Mouse (Mus musculus) lung, postnatal 10 days (tissue): ENCODE measurements around the gene Hist1h2bk.
A peak's percentile ranks its signal among the peaks of the same experiment; 100 is the strongest.

ENCODE experiments used
- DNase-seq: peaks from one replicate; pipeline ENCODE4 v3.0.0; 2021

The Hist1h2bk gene

DNA sequence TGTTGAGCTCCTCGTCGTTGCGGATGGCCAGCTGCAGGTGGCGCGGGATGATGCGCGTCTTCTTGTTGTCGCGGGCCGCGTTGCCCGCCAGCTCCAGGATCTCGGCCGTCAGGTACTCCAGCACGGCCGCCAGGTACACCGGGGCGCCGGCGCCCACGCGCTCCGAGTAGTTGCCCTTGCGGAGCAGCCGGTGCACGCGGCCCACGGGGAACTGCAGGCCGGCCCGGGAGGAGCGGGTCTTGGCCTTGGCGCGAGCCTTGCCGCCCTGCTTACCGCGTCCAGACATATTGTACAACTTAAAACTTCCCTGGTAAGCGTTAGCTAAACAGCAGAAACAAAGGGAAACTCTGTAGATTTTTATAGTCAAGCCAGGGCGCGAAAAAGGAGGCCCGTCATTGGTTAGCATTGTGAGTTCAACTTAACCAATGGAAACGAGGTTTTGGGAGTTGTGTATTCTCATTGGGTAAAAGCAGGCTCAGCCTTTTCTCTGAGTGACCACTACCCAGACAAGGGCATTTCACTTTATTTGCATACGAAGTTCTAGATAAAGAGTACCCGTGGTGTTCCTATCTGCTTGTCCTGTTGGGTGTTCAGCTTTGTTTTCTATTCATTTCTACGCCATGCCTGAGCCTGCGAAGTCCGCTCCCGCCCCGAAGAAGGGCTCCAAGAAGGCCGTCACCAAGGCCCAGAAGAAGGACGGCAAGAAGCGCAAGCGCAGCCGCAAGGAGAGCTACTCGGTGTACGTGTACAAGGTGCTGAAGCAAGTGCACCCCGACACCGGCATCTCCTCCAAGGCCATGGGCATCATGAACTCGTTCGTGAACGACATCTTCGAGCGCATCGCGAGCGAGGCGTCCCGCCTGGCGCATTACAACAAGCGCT lies at the start of gene Hist1h2bk, which contains the start of gene Hist1h2ah:
Gene Hist1h2bk (plus strand): TSS at position 604 of the 882 bp plus-strand sequence.
Gene Hist1h2ah (minus strand): TSS at position 302 of the 882 bp plus-strand sequence.
- DNase-seq, result peak; percentile 92

DNA sequence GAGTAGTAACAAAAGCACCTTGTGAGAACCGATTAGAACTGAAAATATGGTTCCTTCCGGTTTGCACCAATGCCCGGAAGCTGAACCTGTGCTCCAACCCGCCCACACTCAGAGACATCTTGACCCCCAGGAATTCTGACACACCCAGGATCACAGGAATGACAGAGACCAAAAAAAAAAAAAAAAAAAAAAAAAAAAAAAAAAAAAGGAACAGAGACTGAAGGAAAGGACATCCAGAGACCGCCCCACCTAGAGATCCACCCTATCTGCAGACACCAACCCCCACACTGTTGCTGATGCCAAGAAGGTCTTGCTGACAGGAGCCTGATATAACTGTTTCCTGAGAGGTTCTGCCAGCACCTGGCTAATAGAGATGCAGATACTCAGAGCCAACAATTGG lies 43.1 kb upstream of the Hist1h2bk start:
- DNase-seq, result no peak

DNA sequence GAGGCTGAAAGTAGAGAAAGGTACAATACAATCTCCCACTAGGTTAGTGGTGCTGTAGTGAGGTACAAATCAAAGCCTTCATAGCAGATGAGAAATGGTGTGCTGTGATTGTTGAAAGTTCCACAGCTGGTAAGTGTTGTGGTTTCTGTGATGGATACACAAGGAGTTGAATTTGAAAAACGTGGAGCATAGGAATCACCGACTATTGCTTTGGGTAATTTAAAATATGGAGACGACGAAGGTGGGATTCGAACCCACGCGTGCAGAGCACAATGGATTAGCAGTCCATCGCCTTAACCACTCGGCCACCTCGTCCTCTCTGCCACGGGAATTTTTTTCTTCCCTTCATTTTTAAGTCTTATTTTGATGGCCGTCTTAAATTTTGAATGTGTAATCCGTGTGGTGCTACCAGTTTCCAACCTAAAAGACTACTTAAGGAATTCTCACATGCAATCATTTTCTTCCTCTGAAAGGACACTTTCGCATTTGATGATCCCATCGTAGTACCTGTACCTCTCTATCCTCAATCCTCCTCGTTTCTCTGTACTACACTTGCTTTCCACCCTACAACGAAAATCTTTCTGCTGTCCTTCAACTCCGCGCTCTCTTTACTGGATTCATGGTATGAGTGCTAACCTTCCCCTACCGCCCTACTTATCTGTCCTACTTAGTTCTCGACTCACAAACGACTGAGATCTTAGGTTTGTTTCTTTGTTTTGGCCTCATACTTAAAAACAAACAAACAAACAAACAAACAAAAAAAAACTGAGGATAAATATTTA lies 41.5 kb upstream of the Hist1h2bk start:
- no peak for DNase-seq

DNA sequence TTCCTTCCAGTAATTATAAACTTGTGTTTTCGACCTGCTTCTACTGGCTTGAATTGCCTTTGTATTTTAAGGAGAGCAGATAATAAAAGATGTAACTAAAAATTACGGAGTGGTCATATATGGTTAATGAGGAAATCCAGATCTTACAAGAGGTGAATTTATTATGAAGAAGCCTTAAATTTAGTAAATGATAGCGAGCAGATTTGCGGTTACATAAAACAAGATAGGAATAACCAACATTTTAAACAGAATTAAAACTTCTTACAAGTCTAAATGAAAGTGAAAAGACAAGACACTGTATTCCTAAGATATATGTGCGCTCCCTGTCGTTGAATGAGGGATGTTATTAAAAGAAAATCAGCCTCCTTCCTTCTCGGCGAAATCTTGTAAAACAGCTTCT lies 40.8 kb upstream of the Hist1h2bk start:
- no peak for DNase-seq

DNA sequence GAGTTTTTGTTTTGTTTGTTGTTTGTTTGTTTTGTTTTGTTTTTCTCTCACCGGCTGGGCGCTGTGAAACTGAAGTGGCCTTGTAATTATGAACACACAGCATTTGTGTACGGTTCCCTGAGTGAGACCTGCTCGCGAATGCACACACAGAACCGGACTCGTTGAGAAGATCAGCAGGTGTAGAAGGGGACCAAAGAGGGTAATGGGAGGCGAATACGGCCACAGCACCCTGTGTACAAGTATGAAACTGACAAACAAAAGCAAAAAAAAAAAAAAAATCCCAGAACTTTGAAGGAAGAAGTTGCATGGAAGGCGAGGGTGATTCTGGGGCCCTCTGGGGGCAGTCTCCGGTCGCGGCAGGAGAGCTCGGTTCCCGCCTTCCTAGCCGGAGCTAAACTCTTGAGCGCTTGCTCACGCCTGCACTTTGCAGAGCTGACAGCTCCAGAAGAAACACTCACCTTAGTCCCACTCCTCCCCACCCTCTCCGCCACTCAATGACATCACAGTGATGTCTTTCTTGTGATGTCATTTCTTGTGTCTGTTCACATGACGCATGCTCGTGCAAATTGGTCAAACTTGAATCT lies 40.2 kb upstream of the Hist1h2bk start:
- DNase-seq, result peak; percentile 44

DNA sequence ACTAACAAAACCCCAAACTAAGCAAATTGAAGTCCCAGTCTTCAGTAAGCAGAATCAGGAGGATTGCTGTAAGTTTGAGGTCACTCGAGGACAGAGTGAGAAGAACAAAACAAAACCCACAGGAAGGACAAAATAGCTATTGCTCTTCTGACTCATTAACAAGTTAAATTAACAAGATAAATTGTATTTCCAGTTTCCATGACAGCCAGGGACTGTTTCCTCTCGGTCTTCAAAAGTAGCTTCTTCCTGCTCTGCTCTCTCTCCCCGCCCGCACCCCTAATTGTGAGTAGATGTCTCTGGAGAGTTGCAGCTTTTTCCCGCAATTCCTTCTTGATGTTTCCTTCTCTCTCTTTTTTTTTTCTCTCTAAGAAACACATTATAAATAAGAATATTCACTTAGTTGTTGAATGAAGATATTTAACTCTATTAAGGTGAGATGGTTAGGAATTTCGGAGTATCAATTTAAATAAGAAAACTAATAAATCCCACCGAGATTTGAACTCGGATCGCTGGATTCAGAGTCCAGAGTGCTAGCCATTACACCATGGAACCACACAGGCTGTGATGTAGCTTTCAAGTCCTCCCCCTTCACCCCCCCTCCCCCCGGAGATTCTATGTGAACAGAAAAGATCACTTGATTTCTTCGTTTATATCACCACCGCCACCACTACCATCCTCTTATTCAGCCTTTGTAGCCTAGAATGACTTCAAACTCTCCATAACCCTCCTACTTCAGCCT lies 39.4 kb upstream of the Hist1h2bk start:
- DNase-seq, result no peak

DNA sequence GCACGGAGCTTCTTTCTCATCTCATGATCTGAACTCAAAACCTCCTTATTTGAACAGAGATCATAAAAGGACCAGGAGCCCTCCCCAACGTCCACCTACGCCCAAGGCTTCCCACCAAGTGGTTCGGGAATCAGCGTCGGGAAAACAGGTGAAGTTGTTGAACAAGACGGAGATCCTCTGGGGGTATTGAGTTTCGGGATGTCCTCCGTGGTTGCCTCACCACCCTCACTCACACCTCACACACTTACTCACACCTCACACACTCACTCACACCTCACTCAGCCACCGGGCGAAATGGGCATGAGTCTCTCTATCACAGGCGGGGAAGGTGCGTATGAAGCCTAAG lies 38.9 kb upstream of the Hist1h2bk start:
- DNase-seq, result no peak

DNA sequence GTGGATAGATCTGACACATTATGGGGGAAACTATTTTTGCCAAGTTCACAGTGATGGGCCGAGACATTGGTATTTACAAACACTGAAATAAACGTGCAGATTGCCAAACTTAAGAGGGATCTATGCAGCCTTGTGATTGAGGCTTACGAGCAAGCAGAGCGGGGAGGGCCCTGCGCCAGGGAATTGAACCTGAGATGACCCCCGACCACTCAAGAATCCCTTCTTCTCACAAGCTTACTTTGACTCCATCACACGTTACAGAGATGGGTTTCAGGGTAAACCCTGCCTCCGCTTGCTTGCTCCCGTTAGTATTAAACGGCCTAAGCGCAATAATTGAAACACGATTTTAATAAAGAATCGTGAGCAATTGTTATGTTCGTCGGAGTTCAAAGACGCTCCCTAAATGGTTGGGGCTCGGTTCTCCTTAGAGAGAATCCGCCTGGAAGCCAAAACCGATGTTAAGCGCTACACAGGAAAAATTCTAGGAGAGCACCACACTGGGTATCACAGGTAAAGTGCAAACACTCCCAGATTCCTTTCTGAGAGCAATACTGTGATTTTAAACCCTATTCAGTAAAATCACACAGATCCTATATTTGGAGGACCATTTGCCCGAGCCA lies 38.4 kb upstream of the Hist1h2bk start:
- DNase-seq, result no peak

DNA sequence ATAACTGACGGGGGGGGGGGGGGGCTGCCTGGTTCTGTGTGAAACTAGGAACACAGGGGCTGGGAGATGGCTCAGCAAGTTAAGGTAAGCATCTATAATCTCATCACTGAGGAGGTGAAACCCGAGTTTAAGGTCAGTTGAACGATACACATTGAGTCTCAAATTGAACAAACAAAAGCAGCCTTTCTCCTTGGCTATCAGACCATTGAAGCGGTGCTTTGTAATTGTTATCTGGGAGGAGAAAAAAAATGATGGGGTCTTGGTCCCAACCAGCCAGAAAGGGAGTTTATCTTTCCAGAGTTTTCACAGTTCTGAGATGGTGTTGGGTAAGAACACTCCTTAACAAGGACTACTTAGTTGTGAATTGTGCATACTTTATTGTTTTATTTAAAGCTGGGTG lies 37.8 kb upstream of the Hist1h2bk start:
- DNase-seq, result no peak

DNA sequence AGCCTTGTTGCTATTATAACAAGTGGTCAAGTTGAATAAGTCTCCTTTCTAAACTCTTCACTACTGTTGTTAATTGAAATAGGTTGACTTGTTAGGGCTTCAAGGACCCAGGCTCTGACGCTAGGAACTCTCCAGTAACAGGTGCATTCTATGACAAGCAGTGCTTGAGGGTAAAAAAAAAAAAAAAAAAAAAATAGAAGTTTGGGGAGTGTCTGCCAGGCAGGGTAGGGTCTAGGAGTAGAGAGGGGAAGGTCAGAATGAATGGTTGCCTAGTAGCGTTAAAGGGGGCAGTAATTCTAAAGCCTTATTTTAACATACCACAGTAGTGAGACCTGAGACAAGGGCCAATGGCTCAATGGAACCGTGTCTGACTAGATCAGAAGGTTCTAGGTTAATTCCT lies 37.3 kb upstream of the Hist1h2bk start:
- no peak for DNase-seq

DNA sequence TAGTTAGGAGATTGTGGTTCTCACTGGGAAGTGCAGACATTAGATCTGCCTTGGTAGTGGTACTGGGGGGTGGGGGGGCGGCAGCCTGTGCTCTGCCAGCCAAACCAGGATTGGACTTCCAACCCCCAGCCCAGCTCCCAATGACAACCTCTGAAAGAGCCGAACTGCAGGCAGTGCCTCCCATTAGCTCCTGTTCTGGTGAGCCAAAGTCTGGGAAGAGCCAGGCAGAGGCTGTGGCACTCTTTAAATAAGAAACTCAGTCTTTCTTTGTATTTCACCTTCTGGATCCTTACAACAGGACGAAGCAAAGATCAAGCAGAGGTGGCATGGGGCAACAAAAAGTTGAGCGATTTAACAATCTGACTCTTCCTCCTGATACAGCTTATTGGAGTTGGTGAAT lies 36.5 kb upstream of the Hist1h2bk start:
- no peak for DNase-seq

DNA sequence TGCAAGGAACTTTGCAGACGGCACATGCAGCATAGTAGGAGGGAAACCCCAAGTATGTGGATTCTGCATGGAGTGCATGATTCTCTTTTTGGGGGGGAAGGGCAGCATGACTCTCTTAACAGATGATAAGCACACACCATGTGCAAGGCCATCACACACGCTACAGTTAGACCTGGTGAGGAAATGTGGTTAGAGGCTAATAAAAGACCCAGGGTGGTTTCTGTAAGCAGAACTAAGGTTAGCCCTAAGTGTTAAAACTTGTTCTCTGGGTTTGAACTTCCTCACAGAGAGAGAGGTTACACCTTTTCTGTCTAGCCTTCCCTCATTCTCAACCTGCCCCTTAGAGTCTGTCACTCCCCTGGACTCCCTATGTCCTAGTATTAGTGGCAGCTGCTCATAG lies 34.3 kb upstream of the Hist1h2bk start:
- DNase-seq, result no peak

DNA sequence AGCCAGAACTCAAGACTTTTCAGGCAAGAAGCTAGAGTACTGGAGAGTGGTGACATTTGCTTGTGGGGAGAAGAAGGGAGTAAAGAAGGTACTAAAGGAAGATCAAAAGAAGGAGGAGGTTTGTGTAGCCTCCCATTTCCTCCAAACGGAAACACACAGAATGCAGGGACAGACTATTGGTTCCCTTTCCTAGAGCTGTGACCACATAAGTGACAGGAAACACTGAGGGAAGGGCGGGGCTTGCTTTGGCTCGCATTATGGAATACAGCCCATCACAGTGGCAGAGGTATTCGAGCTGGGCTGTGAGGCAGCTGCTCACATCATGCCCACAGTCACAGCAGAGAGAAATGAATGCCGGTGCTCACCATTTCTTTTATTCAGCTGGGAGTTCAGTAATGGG lies 33.8 kb upstream of the Hist1h2bk start:
- DNase-seq, result no peak

DNA sequence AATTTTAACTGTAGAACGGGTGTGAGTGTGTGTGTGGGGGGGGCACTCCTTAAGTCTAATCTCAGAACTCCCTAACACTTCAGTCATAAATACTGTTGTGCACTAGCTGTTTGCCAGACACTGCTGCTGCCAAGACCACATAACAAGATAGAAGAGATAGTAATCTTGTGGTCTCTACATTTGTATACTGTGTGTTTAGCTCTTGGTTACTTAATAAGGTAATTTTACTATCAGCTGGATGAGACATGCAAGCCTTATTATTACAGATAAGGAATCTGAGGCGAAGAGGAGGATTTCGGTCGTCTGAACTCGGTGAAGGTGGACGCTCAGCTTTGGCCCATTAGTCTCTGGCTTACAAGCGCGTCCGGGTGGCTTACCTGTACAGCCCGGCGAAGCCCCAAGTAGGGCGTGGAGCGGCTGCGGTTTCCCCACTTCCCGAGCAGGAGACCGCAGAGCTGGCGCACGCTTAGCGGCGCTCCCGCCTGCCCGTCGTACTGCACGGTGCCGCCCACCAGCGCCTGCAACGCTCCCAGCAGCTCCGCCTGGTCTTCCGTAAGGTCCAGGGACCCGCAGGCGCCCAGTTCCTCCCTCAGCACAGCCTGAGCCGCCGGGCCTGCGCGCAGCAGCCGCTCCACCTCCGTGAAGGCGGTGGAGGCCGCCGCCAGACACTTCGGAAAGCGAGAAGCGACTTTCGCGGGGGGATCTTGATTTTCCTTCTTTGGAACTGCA lies 29.9 kb upstream of the Hist1h2bk start:
- DNase-seq, result peak; percentile 51

DNA sequence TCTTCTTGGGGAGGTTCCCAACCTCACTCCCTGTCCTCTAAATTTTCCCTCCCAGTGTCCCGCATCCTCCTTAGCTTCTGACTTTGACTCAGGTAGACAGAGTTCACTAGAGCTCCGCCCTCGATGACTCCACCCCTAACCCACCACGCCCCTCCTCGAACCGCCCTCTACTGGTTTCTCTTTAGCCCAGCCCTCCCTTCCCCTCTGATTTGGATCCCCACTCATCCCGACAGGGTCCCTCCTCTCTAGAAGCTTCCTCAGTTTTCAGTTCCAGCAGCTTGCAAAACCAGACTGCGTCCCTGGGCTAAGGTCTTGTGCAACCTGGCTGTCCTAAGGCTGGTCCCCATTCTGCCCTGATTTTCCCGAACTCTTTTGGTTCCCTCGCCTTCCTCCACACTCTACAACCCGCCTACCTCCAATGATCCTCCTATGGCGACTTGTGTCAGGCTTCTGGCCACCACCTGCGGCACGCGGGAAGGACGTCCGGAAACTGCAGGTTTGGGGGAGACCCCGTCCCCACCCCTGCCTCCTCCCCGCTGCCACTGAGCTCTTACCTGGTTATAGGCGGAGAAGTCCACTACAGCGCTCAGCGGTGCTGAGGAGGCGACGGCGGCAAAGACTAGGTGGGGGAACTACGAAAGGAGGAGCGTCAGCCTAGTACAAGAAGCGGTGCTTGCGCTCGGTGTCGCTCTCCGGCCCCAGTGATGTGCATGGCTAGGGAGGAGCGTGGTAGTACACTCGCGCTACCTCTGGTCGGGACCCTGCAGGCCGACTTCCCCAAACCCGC lies 29.1 kb upstream of the Hist1h2bk start:
- peak; percentile 72 for DNase-seq

DNA sequence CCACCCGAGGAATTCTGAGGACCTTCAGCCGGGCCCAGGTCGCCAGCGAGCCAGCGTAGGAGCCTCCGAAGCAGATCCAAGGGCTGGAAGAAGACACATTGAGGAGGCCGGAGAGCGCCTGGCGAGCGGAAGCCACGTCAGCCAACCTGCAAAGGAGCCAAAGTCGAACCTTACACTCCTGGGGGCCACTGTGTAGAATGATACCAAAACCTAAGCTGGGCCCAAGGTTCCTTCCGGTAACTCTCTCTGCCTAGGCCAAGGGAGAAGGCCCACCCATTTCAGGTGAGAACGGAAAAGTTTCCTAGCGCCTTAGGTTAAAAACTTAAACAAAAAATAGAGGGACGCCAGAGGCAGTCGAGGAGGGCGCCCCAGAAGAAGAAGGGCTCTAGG lies 28.6 kb upstream of the Hist1h2bk start:
- no peak for DNase-seq

DNA sequence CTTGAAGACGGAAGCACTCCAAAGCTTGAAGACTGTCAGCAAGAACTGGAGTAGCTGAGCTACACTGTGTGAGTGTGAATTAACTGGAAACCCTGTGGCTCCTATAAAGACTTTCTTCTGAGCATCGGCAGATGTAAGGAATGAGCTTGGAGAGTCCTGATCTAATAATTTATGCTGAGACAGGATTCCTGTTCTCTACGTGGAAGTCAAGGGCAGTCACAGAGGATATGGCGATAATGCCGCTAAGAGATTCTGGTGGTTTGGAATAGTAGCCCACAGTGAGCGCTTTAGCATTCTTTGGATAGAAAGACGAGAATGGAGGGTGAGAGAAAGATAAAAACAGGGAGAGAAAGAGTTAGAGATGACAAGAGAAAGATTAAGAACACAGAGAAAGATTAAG lies 27.8 kb upstream of the Hist1h2bk start:
- no peak for DNase-seq

DNA sequence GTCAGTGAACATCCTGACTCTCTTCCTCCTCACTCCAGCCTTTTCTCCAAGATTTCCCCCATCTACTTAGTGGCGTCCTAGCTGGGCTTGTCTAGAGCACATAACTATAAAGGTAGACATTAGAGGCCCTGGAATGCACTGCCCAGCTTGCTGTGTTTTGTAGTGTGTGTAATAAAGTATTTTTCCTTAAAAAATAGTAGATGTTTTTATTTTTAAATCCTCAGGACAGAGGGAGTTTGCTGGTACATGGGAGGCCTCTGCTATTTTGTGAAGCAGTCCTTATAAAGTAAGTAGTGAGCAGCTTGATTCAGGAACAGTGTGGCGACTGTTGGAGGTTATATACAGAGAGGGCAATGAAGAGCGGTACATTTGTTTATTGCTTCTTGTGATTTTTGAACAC lies 27.0 kb upstream of the Hist1h2bk start:
- DNase-seq, result no peak

DNA sequence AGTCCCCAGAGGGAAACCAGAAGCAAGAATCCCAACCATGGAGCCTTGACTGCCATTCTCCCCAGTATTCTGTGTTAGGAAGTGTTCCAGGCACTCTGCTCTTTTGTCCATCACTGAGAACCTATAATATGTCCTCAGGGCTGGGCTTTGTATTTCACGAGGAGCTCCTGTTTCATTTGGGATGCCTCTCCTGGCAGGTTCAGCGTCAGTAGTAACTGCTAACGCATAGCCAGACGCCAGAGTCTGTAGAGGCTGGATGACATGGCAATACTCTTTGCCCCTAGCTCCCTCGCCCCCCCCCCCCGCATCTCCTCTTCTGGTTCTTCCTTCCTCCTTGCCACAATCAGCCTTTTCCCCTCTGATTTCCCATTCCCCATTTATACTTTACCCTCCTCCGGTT lies 26.0 kb upstream of the Hist1h2bk start, which contains the start of gene Prss16:
Gene Prss16 (minus strand): TSS at position 101 of the 400 bp plus-strand sequence.
- DNase-seq, result no peak

DNA sequence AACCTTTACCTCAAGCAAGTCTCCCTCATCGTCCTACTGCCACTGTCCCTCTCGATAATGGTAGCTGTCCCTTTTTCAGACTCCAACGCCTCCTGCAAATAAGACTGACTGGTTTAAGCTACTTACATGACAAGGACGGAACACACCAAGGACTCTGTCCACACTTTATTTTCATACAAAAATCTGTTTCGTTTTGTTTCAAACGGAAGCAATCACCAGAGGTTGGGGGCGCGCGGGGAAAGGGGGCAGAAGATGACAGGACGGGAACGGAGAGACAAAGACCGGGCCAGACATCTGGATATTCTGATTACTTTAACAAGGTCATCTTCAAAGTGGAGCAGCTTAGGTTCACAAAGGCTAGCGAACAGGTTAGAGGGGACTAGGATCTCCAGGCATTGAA lies 22.0 kb upstream of the Hist1h2bk start:
- no peak for DNase-seq

DNA sequence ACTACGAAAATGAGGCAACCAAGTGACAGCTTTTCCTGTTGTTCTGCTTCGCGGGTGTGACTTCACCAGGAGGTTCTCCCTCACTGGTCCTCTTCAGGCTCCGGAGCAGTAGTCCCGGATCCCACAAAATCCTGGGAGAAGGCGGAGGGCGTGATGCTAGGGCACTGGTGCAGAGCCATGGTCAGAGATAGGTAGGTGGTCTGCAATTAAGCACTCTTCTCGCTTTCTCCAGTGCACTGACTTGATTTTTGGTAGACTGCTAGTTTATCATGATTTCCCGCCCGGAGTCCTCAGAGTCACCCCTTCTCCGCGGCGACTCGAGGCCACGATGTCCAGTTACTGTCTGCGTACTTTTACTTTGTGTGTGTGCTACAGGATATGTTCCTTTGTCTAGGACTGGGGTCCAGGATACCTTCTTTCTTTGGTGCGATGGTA lies 21.2 kb upstream of the Hist1h2bk start:
- no peak for DNase-seq
